Mouse (Mus musculus) adrenal gland (tissue): ENCODE data around the gene Rgs12.

Experiments used
- intact Hi-C: fragments of 180-260 bp; cut with DNase I; formaldehyde crosslinking; loops from one replicate; pipeline ENCODE4 v1.15.1; 2025

Rgs12 gene

DNA sequence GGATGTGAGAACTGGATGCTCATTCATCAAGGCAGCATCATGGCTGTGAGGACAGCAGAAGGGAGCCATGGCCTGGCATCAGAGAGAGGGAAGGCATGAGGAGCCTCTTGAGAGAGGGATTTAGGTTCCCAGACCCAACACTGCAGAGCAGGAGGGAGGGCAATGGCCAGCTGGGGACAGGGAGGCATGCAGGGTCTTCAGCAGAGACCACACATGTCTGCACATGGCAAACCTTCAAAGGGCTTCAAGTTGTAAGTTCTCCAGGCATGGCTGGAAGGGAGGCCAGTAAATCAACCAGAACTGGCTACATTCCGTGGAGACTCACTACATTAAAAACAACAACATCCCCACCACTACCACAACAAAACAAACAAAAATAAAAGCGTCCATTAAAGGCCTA is 18.2 kb upstream of the Rgs12 start:
- intact Hi-C loops: no loop called here

DNA sequence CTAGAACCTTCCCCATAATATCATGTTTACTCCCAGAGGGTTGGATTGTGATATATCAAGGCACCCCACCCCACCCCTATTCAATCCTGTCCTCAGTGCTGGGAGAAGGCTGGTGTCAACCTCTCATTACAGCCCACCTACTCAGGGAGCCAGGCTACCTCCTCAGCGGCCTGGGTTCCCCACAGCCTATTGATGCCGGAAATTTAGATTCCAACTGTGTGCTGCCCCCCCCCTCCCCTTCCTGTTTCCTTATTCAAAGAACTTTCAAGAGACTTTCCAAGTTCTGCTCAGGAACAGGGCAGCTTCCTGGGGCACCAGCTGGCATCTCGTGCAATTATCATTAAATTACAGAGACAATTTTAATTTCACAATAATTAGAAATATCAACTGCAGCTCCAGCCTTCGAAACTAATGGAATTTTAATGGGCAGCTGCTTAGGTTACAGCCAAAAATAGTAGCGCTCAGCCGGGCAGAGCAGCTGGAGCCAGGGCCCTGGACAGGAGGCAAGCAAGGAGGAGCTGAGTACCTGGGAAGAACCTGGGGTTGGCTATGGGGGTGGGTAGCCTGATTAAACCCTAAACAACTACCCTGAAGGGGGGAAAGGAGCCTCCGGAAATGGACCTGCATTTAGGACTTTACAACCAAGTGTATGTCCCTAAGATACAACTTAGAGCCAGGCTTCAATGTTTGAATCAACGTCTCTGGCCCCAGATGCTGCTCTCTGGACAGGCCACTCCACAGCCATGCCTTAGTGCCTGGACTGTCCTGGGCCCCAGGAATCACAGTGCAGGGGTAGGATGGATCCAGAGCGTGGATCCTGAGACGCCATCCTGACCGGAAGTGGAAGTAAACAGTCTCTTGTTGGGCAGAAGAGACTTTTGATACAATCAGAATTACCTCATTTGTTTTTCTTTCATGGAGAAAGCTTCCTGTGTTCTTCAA is 17.5 kb upstream of the Rgs12 start:
- intact Hi-C loops: no loop called here

DNA sequence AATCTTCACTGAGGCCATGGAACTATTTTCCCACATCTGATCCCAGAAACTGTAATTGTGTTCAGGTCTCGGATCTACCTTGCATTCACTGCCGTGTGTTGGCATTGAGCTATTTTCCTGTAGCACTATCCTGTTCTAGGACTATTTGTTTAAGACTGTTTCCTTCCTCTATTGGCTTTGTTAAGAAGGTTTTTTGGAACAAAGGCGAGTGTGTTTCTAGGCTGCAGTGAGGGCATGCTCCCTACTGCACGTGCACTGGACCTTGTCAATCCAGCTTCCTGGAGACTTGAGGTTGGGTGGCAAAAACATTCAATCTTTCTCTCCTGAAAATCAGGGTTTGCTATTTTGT is 16.8 kb upstream of the Rgs12 start:
- intact Hi-C loops: no loop called here

DNA sequence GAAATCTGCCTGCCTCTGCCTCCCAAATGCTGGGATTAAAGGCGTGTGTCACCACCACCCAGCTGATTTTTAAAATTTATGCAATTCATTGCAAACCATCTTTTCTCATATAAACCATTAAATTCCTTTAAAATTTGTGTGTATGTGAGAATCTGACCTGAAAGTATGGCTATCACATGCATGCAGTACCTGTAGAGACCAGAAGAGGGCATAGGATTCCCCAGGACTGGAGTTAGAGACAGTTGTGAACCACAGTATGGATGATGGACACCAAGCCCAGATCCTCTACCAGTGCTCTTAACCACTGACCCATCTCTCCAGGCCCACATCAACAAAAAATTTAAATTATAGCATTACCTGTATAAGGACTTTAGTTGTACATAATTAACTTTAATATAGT is 15.8 kb upstream of the Rgs12 start:
- intact Hi-C loops: no loop called here

DNA sequence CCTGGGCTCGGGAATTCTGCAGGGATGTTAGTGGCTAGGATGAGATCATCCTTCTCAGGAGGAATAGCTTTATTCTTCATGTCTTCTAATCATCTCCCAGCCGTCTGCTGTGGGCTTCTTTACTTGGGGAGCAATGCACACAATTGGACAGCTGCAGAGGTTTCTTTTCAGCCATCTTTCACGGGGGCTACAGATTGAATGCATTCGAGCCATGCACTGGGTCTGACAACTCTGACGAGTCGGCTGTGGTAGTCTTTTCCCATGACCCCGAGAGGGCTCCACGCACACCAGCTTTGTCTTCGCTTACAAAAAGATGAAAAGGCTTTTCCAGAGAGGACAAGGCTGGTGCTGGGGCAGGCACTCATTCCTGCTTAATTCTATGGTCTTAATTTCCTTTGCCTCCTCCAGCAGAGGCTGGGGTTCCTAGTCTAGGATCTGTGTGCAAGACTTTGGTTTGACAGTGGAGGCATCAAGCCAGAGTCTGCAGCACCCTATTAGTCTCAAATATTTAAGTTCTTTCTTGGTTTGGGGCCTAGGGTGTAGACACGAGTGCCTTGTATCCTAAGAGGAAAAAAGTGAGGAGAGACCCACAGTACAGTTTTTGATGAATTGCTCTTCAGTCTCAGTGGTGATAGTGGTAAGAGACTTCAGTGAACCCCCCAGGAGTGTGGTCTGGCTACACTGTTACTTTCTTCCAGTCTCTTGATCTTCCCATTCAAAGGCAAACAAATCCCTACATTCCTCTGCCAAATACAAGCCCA is 7.4 kb upstream of the Rgs12 start:
- intact Hi-C loops: no loop called here

DNA sequence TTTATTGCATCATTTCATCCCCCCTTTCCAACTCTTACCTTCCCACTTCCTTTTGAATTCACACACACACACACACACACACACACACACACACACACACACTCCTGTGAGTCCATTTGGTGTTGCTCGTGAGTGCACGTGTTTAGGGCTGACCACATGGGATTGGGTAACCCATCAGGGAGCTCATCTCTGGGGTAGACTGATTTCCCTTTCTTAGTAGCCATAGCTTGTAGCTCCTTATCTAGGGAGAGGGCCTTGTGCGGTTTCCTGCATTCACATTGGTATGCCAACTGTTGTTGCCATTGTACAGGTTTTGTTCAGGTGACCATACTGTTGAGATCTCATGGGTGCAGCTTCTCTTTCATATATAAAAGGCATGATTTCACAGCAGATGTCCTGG is 5.8 kb upstream of the Rgs12 start:
- intact Hi-C loops: no loop called here

DNA sequence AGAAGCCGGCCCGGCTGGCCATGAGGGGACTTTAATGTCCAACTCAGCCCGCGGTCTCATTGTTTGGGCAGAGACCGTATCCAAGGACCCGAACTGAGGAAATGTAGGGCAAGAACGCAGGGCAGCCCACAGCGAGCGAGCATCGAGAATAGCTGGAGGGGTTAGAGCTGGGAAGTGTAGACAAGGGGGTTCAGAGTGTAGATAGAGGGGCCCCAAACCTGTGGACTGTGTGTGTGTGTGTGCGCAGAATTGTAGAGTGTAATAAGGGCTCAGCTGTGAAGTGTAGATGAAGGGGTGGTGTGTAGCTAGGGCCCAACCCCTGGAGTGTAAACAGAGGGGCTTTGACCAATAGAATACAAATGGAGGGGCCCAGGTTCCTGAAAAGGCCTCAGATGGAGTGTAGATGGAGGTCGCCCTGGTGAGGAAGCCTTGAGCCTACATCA is 545 bp downstream of the Rgs12 start:
- intact Hi-C loops: no loop called here

DNA sequence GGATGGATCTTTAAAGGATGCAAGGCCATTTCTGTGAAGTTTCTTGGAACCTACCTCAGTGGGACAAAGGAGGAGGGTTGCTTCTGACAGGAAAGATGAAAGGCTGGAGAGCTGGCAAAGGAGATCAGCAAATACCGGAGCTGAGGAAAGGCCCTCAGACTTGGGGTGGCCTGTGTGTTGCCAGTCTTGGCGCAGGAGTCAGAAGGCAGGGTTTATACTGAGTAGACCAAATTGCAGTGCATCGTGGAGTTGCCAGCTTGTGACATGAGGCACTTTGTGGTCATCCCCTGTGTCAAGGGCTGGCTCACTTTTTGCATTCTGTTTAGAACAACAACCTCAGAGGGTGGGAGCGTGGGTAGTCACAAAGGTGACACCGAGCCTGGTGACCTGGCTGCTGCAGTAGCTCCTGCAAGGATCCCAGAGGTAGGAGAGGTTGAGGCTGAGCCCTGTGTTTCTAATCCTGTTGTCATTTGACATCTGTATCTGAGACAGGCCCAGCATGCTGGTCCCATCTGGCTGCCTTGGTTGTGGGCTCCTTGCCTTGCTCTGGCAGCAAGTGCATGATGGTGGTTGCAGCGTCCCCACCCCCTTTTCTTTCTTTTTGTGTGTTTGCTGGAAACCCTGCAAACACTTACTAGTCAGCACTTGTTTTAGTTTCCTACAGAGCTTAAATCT is 1.4 kb downstream of the Rgs12 start:
- intact Hi-C loops: no loop called here

DNA sequence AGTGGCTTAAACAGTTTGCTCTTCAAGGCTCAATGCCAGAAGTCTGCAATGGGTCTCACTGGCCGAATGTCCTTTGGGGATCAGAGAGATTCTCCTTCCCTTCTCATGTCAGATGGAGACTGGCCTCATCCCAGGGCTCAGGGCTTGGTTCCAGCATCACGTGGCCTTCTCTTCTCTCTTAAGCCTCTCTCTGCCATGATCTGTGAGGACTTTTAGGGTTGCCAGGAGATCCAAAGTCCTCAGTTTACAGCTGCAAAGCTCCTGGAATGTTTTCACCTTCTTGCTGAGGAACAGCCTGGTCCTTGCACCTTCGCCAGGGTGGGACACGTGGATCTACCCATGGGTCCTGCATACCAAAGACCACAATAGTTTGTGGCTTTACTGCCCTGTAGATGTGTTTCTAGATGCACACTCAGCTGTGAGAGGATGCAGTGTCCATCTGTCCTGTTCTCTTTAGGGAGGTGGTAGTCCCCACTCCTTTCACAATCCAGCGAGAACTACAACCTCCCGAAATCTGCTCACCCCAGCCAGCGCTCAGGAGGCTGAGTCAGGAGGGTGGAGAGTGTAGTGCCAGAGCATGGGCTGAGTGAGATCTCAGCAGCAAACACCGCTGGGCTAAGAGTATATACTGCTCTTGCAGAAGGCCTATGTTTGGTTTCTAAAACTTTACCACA is 2.1 kb downstream of the Rgs12 start:
- intact Hi-C loops: no loop called here

DNA sequence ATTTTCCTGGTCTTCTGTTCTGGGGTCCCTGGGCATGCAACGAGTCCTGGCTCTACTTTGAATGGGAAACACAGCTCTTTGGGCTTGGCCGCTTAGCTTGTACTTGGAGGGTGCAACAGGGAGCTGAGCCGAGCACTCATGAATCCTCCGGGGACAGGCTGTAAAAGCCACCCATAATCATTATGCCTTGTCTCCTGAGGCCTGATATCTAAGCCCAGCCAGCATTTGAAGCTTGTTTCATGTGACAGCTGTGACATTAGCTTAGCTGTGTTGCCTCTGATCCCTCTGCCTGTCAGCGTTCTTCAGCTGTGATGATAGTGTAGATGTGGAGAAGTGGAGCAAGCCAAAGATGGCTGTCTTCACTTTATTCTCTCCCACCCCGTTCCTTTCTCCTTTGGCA is 5.3 kb downstream of the Rgs12 start:
- intact Hi-C loops: no loop called here

DNA sequence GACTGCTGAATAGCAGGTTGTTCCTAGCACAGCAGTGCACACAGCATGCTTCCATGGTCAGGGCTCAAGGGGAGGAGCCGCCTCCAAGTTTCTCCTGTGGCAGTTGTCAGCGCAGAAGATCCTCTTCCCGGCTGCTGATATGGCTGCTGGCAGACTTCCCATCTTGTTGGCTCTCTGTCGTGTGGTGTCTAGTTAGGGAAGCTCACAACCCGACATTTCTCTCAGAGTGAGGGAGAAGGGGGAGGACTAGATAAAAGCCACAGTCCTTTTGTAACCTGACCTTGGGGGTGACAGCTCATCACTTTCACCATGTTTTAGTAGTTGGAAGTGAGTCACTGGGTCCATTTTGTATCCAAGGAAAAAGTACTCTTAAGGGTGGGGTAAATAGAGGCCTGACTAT is 6.4 kb downstream of the Rgs12 start:
- intact Hi-C loops: no loop called here

DNA sequence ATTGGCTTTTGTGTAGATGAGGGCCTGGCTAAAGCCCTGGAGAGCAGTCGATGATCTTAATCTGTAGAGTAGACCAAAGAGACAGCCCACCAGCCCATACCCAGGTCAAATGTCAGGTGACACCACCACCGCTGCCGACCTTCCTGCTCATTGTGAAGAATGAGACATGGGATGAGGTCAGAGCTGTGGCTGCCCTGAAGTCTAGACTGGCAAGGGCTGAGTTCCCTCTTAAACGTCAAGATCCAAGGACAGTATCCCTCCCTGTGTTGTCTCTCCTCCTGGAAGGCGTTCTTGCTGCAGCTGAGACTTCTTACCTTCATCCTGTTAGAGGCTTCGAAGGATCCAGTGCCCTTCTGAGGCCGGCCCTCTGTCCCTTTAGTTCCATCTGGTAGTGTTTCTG is 6.9 kb downstream of the Rgs12 start:
- intact Hi-C loops: no loop called here

DNA sequence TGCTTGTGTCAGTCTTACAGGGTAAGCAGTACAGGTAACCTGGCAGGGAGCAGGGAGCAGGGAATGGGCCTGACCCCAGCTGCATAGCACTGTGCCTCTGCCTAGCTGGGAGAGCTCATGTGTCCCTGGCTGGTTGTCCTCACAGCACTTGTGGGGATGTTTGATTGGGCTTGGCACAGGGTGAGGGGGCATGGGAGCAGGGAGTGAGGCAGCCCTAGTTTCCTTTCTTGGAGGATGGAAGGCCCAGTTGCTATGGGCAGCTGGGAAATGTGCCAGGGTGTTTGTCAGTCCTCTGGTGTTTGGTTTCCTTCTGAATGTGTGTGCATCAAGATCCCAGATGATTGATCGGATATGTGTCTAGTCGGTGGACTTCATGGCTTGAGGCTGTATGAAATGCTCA is 7.8 kb downstream of the Rgs12 start:
- intact Hi-C loops: no loop called here

DNA sequence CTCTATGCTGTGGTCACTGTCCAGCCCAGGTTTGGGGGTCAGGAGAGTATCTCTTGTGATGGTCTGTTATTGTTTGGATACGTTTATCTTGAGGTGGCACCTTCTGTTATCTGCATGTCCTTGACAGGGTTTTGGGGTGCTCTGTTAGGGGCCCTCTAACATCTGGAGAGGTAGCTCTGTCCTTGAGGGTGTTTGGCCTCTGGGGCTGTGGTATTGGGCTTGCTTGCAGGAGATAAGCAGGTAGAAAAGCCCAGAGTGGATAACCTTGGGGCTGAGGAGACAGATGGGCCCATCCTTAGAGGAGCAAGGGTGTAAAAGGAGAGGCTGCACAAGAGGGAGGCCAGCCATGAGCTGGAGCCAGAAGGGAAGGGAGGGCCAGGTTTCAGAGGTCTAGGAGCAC is 10.8 kb downstream of the Rgs12 start:
- intact Hi-C loops: no loop called here

DNA sequence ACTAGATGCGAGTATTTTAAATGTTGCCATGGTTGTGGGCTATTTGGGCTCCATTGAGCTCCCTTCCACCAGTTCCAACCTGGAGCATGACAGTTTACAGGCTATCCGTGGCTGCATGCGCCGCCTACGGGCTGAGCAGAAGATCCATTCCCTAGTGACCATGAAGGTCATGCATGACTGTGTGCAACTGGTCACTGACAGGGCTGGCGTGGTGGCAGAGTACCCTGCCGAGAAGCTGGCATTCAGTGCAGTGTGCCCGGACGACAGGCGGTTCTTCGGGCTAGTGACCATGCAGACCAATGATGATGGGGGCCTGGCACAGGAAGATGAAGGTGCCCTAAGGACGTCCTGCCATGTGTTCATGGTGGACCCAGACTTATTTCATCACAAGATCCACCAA is 16.3 kb downstream of the Rgs12 start:
- intact Hi-C loops: no loop called here

DNA sequence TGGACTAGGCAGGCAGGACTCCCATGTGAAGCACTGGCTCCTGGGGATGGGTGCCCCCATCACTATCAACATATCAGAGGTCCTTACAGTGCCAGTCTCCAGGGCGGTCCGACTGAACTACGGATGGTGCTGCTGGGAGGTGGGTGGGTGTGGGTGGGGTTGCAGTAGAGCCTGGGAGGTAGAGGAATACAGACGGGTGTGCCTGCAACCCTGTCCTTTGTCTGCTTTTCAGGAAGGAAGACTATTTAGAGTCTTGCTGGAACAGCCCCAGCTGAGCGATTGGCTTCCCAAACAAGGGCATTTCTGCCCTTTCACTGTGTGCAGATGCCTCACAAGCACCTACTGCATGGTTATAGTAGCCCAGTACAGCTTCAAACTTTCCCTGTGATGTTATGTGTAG is 19.1 kb downstream of the Rgs12 start:
- intact Hi-C loops: no loop called here

DNA sequence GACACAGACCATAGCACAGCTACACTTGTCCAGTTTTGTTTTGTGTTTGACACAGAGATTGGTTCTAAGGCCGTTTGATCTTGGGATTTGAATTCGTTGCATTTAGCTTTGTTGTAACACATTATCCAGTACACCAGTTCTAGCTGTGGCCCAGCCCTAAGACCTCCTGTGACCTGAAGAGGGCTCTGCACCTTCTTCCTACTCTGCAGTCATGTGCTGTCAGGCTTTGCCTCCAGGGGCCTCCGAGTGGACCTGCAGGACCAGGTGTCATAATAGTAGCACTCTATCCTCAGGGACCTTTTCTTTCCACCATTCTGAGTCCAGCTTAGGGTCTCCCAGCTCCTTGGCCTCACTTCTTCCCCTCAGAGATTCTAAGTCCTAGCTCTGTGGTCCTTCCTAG is 23.2 kb downstream of the Rgs12 start:
- intact Hi-C loops: no loop called here

DNA sequence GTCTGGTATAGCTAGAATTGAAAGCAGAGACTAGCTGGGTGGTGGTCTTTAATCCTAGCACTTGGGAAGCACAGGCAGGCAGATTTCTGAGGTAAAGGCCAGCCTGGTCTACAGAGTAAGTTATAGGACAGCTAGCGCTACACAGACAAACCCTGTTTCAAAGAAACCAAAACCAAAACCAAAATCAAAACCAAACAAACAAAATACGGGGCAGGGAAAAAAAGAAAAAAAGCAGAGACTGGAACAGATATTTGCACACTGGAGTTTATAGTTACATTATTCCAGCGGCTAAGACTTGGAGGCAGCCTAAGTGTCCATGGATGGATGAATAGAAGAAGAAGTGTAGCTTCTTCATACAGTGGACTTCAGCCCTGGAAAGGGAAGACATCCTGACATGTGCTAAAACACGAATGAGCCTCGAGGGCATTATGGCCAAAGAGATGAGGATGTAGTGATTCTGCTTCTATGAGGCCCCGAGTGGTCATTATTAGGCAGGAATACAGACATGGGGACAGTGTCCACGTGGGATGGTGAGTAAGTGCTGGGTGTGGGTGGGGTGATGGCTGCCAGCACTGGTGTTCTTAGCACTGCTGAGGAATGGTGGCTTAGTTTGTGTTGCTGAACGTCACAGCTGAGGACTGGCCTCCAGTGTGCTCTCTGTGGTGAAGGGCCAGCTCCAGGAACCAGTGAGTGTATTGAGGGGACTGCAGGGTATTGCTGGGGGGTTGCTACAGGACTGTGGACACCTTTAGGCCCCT is 24.5 kb downstream of the Rgs12 start:
- intact Hi-C loops: no loop called here

DNA sequence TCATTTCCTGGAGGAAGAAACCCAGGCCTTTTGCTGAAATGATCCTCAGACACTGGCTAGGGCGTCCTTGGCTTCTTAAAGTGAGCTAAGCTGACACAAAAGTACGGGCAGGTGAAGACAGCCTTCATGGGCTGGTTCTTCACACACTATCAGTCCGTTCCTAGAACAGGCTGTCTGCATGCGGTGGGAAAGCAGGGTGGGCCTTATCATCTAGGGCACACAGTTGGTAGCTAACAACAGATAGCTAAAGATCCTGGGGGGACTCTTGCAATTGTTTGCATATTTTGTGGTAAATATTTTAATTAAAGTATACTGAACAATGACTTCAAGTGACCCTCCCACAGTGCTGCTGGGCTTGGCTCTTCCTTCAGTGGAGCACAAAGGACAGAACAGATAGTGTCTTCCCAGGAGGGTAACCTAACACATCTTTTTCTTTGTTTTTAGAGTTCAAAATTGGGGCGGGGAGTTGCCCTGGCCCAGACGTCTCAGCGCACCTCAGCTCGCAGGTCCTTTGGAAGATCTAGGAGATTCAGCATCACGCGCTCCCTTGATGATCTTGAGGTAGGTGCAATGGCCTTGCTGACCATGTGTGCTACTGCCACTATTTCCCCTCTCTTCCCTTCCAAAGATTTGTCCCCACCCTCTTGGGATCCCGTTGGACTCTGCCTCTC is 25.7 kb downstream of the Rgs12 start:
- intact Hi-C loops: no loop called here

DNA sequence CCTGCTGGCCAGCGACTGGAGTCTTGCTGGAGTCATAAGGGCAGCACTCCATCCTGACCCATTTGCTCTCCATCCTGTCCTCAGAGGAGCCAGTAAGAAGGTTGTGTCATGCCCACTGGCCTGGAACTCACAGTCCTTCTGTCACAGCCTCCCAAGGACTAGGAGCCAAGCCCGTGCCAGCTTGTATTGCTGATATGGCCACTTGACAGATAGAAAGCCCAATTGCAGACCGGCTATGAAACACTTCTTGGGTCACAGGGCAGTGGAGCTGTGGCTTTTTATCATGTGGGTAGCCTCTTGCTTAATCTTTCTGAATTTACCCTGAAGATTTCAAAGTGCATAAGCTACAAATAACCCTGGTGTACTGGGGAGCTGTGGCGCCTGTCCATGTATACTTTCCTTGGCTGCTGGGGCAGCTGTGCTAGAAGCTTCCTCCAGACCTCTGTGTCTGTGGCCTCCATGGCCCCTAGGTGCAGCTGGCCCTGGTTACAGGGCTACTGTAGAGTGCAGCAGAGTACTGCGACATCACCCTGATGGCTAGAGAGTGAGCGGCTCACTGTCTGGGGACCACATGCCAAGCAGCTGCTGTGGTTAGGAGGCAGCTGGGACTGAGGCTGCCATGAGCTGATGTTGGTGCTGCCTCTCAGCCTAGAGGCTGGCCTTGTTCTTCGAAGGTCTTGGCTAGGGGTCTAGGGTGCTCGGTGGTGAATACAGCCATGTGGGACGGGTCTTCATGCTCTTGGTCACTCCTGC is 27.5 kb downstream of the Rgs12 start:
- intact Hi-C loops: no loop called here
